Mouse (Mus musculus) midbrain, postnatal 0 days (tissue): ENCODE results near the gene Pmel. TPM values are rescaled to one million over a fixed set of nuclear protein-coding genes. Genes with fewer than 3 reads are reported as not detected.

Experiments
- ATAC-seq: fragments of 200-750 bp; cut with Nextera tagmentation; 2 replicates; pipeline ENCODE4 v1.8.0; 2017; ENCODE audit warnings: moderate number of reproducible peaks, mild to moderate bottlenecking, moderate TSS enrichment, moderate library complexity; ENCODE audit not compliant: low FRiP score
- DNase-seq: peaks from one replicate; pipeline ENCODE4 v3.0.0-alpha.2; 2015; ENCODE audit warnings: low spot score
- H3K27ac ChIP-seq: fragments of 300-500 bp; sonication (generic); 2 replicates; pipeline ENCODE4 v1.5.1; 2014; ENCODE audit warnings: low read depth, mild to moderate bottlenecking, low read length, mixed read lengths
- H3K27me3 ChIP-seq: fragments of 300-500 bp; sonication (generic); 2 replicates; pipeline ENCODE4 v1.6.1; 2014; ENCODE audit warnings: low read length, control low read depth, mixed read lengths; ENCODE audit not compliant: insufficient read depth
- H3K36me3 ChIP-seq: fragments of 300-500 bp; sonication (generic); 2 replicates; pipeline ENCODE4 v1.6.1; 2014; ENCODE audit warnings: low read length, control low read depth, mixed read lengths; ENCODE audit not compliant: insufficient read depth
- H3K4me1 ChIP-seq: fragments of 300-500 bp; sonication (generic); 2 replicates; pipeline ENCODE4 v1.6.1; 2014; ENCODE audit warnings: mild to moderate bottlenecking, control low read depth, antibody characterized with exemption, low read length, mixed read lengths; ENCODE audit not compliant: insufficient read depth
- H3K4me2 ChIP-seq: fragments of 300-500 bp; sonication (generic); 2 replicates; pipeline ENCODE4 v1.6.1; 2014; ENCODE audit warnings: low read depth, mild to moderate bottlenecking, low read length, mixed read lengths; ENCODE audit not compliant: poor library complexity, severe bottlenecking
- H3K4me3 ChIP-seq: fragments of 300-500 bp; sonication (generic); 2 replicates; pipeline ENCODE4 v1.5.1; 2014; ENCODE audit warnings: low read depth, mild to moderate bottlenecking, low read length, moderate library complexity
- H3K9ac ChIP-seq: fragments of 300-500 bp; sonication (generic); replicated peaks from 2 replicates; pipeline ENCODE4 v1.6.1; 2014; ENCODE audit warnings: mild to moderate bottlenecking, low read length, moderate library complexity, mixed read lengths; ENCODE audit not compliant: poor library complexity, severe bottlenecking
- H3K9me3 ChIP-seq: fragments of 300-500 bp; sonication (generic); 2 replicates; pipeline ENCODE4 v1.6.1; 2016; ENCODE audit warnings: low read length, control low read depth
- CTCF ChIP-seq: IDR thresholded peaks from 2 replicates; pipeline ENCODE4 v1.5.1; 2016; ENCODE audit warnings: antibody characterized with exemption, mild to moderate bottlenecking
- WGBS: fragments of 180-500 bp; shearing (Covaris S2); extraction: QIAGEN DNeasy Blood & Tissue Kit; methylation state at CpG from one replicate; pipeline ENCODE4 v1.1.7; 2014; 5-methylcytosine and 5-hydroxymethylcytosine counted together
- polyA plus RNA-seq: library from polyadenylated mRNA; unstranded; fragments of >200 nt; fragmentation: Nextera tagmentation; extraction: Ambion mirVana; gene quantifications from 2 replicates; pipeline ENCODE4 v1.2.1, GENCODE M21; 2015
- total RNA-seq: library from RNA; depleted of rRNA; stranded (reverse); fragments of >200 nt; gene quantifications from 2 replicates; pipeline ENCODE4 v1.2.3, GENCODE M21; 2014

Gene Pmel
- total and polyA plus RNA-seq, 2 experiments from 2014 or later = 1.0 to 3.4 TPM

DNA sequence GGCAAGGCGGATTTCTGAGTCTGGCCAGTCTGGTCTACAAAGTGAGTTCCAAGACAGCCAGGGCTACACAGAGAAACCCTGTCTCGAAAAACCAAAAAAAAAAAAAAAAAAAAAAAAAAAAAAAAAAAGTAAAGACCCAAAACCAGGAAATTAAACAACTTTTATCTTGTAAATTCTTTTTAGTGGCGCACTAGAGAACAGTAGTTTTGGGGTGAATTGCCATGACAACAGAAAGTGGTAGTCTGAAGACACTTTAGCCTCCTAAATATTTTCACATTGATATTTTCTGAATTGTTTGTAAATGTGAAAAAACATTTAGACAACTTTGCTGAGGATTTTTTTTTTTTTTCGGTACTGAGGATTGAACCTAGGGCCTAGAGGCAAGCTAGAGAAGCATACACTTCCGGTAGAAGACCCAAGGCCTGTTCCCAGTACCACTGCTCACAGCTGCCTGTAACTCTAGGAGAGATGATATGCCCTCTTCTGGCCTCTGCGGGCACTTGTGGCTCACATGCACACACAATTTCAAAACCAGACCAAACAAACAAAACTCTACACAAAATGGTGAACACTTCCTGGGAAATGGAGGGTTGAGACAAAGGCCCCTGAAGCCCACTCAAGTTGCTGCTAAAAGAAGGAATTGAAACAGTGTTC, 6.8 kb upstream of the Pmel start:
- peak overlapping the region; percentile 35; the same call in 1 of the 2 replicates for H3K4me3 ChIP-seq

GRCm38 (mm10) chr10:128699006-128699405, 5.0 kb upstream of the Pmel start:
- WGBS = 88% methylated on average over 5 of the region's 5 CpGs
- H3K9me3 ChIP-seq = no peaks in the 10 kb centered on the region
- H3K36me3 ChIP-seq = no peaks in the 10 kb centered on the region
- no peak overlapping the region for H3K9ac ChIP-seq
- DNase-seq = no peak
- TF ChIP-seq CTCF = no peak
- H3K27ac ChIP-seq = no peak overlapping the region
- no peak for ATAC-seq
- no peak overlapping the region for H3K4me2 ChIP-seq
- no peak overlapping the region for H3K4me3 ChIP-seq
- no peaks in the 10 kb centered on the region for H3K4me1 ChIP-seq
- H3K27me3 ChIP-seq = no peaks in the 10 kb centered on the region

More for the DNA sequence above, 6.8 kb upstream of the Pmel start:
- H3K9me3 ChIP-seq = no peaks in the 10 kb centered on the region
- H3K4me2 ChIP-seq = peak overlapping the region; percentile 57
- peak; percentile 13 for TF ChIP-seq CTCF
- peak overlapping the region; percentile 77; the same call in 1 of the 2 replicates for H3K27ac ChIP-seq
- ATAC-seq (no peak), DNase-seq (no peak)
- H3K36me3 ChIP-seq = no peaks in the 10 kb centered on the region
- H3K9ac ChIP-seq = no peak overlapping the region
- WGBS = 84% methylated on average over 6 of the region's 6 CpGs
- H3K4me1 ChIP-seq = no peaks in the 10 kb centered on the region
- no peaks in the 10 kb centered on the region for H3K27me3 ChIP-seq

DNA sequence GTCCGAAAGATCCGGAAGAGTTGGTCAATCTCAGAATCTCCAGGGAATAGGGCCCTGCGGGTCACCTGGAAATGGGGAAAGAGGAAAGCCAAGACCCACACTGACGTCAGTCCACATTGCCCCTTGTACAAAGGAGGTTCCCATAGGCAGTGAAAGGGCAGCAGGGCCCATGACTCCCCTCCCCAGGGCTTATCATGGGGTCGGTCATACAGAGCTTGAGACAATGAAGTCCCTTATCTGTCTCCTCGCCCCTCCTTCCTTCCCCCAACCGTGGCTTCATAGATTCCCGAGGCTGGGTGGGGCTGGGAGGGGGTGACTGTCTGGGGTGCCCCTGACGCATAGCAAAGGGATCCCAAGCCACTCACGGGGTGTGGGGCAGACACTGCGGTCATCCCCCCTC, 4.4 kb upstream of the Pmel start:
- Histone ChIP-seq H3K27ac (no peak overlapping the region), H3K9ac (no peak overlapping the region), H3K4me3 (no peak overlapping the region), H3K36me3 (no peaks in the 10 kb centered on the region), H3K27me3 (no peaks in the 10 kb centered on the region), H3K4me1 (no peaks in the 10 kb centered on the region), H3K9me3 (no peaks in the 10 kb centered on the region), H3K4me2 (no peak overlapping the region)
- DNase-seq (no peak), ATAC-seq (no peak)
- no peak for TF ChIP-seq CTCF
- 85% methylated on average over 11 of the region's 11 CpGs for WGBS

DNA sequence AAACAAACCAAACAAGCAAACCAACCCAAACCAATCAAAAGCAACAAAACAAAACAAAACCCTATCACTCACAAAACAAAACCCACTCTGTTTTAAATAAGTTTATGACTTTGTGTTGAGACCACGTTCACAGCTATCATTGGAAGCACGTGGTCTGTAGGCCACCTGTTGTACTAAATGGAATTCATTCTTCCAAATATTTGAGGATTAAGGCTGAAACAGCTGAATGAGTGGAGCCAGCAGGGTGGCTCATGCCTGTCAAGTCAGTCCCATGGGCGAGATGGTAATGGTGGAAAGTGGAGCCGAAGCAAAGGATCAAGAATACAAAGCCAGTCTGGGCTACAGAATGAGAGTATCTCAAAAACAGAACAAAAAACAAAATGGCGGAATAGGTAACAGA, 3.3 kb upstream of the Pmel start:
- Histone ChIP-seq H3K27me3 (no peaks in the 10 kb centered on the region), H3K4me3 (no peak overlapping the region), H3K9me3 (no peaks in the 10 kb centered on the region), H3K4me1 (no peaks in the 10 kb centered on the region), H3K27ac (no peak overlapping the region), H3K36me3 (no peaks in the 10 kb centered on the region), H3K9ac (no peak overlapping the region), H3K4me2 (no peak overlapping the region)
- DNase-seq (no peak), ATAC-seq (no peak)
- no peak for TF ChIP-seq CTCF
- 69% methylated on average over 5 of the region's 5 CpGs for WGBS

- ATAC-seq (no peak), DNase-seq (no peak)
- 73% methylated on average over 6 of the region's 6 CpGs for WGBS
Observed at GRCm38 (mm10) chr10:128702328-128703007, 1.5 kb upstream of the Pmel start.

More at GRCm38 (mm10) chr10:128702328-128703007, 1.5 kb upstream of the Pmel start:
- no peak for TF ChIP-seq CTCF
- Histone ChIP-seq H3K9ac (no peak overlapping the region), H3K4me2 (no peak overlapping the region), H3K4me1 (no peaks in the 10 kb centered on the region), H3K4me3 (no peak overlapping the region), H3K27ac (no peak overlapping the region), H3K36me3 (no peaks in the 10 kb centered on the region), H3K27me3 (no peaks in the 10 kb centered on the region), H3K9me3 (no peaks in the 10 kb centered on the region)
